Mouse (Mus musculus): ENCODE data around the gene Dennd1a.

DNA sequence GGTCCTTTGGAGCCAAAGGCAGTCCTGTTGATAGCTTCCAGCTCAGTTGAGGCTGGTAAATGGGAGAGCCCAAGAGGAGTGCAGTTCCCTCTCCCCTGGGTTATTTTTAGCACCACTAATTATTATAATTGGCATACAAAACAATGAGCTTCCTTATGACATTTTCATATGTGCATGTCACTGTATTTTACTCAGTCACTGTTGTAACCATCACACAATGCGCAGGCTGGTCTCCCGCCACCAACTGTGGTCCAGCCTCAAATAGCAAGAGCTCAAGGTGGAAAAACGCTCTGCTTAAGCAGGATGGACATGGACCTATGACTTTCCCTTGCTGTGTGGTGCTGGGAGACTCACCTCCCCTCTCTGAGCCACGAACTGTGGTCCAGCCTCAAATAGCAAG, 529.4 kb downstream of the Dennd1a start:
- TF ChIP-seq CTCF (IDR thresholded peaks at IDR 0.05; ENCODE audit: low read depth, low read length): no peak
- TF ChIP-seq POLR2A (IDR thresholded peaks at IDR 0.05; ENCODE audit: extremely low read depth, insufficient read depth, low read length): no peak

All from liver, adult 2 months (tissue).